Mouse (Mus musculus) lung, adult 18-20 months (tissue): ENCODE data around the gene Cul9.
A peak's percentile ranks its signal among the peaks of the same experiment; 100 is the strongest.
"Not testable (repeated sequence)": the region's sequence is repeated elsewhere in the genome, so short reads cannot be mapped to it uniquely, and the experiment has no call there.

ENCODE experiments used
- DNase-seq, 2 experiments: peaks; one replicate each; pipeline ENCODE4 v3.0.0; 2022; ENCODE audit warnings: mixed read lengths in 2 of 2

Cul9 gene

GRCm38 (mm10) chr17:46545813-46546564, at the start of gene Cul9:
Gene Cul9 (minus strand): TSS chr17:46546388.
- DNase-seq, result peak; percentile 71 to 81

- no peak for DNase-seq
Measured at GRCm38 (mm10) chr17:46595336-46595735, 49.1 kb upstream of the Cul9 start.

GRCm38 (mm10) chr17:46594606-46595005, 48.4 kb upstream of the Cul9 start:
- no peak for DNase-seq

GRCm38 (mm10) chr17:46593124-46593523, 46.9 kb upstream of the Cul9 start:
- DNase-seq, result peak; percentile 52 to 76

- DNase-seq, result peak; percentile 58 to 61
Measured at GRCm38 (mm10) chr17:46591406-46591805, 45.2 kb upstream of the Cul9 start.

GRCm38 (mm10) chr17:46590439-46590838, 44.3 kb upstream of the Cul9 start:
- peak in 1 of 2 experiments; percentile 46 for DNase-seq

GRCm38 (mm10) chr17:46589635-46590314, 43.6 kb upstream of the Cul9 start:
- no peak for DNase-seq

GRCm38 (mm10) chr17:46588913-46589312, 42.7 kb upstream of the Cul9 start:
- no peak for DNase-seq

GRCm38 (mm10) chr17:46588173-46588572, 42.0 kb upstream of the Cul9 start:
- DNase-seq, result no peak

- no peak for DNase-seq
Measured at GRCm38 (mm10) chr17:46586327-46586726, 40.1 kb upstream of the Cul9 start.

- DNase-seq, result no peak
Measured at GRCm38 (mm10) chr17:46578650-46579049, 32.5 kb upstream of the Cul9 start.

- peak in 1 of 2 experiments; percentile 45 for DNase-seq
Measured at GRCm38 (mm10) chr17:46576070-46576469, 29.9 kb upstream of the Cul9 start.

GRCm38 (mm10) chr17:46574535-46574934, 28.3 kb upstream of the Cul9 start:
- no peak for DNase-seq

- no peak for DNase-seq
Measured at GRCm38 (mm10) chr17:46571005-46571404, 24.8 kb upstream of the Cul9 start.

GRCm38 (mm10) chr17:46559146-46559545, 13.0 kb upstream of the Cul9 start:
- no peak for DNase-seq

GRCm38 (mm10) chr17:46558151-46558550, 12.0 kb upstream of the Cul9 start:
- DNase-seq, result no peak

GRCm38 (mm10) chr17:46557321-46557720, 11.1 kb upstream of the Cul9 start:
- DNase-seq, result not testable (repeated sequence)

GRCm38 (mm10) chr17:46556584-46556945, 10.4 kb upstream of the Cul9 start:
- peak in 1 of 2 experiments; percentile 34 for DNase-seq

GRCm38 (mm10) chr17:46555673-46556583, 9.7 kb upstream of the Cul9 start, which contains the start of gene Srf:
Gene Srf (minus strand): TSS chr17:46556175.
- DNase-seq, result peak; percentile 99

GRCm38 (mm10) chr17:46554977-46555672, 8.9 kb upstream of the Cul9 start:
- DNase-seq, result peak; percentile 32 to 46

- peak in 1 of 2 experiments; percentile 40 for DNase-seq
Measured at GRCm38 (mm10) chr17:46554646-46554976, 8.4 kb upstream of the Cul9 start.

GRCm38 (mm10) chr17:46553926-46554325, 7.7 kb upstream of the Cul9 start:
- no peak for DNase-seq

GRCm38 (mm10) chr17:46553469-46553868, 7.3 kb upstream of the Cul9 start:
- peak in 1 of 2 experiments; percentile 13 for DNase-seq
